Mouse (Mus musculus) lung, adult 2 months (tissue): ENCODE measurements at regions not wholly inside any gene's neighbourhood (a gene's known extent, or its start where the extent isn't known, plus 50 kb on each side); places are given as distances from the start of the nearest gene placed in this dataset.

Experiments used
- CTCF ChIP-seq: fragments of 200-500 bp; IDR thresholded peaks from 2 replicates; pipeline ENCODE4 v1.5.1; 2011; ENCODE audit warnings: mild to moderate bottlenecking, low read length, control low read depth; ENCODE audit not compliant: insufficient read depth
- POLR2A ChIP-seq: fragments of 200-500 bp; IDR thresholded peaks from 2 replicates; pipeline ENCODE4 v1.6.1; 2011; ENCODE audit warnings: low read depth, mild to moderate bottlenecking, control low read depth, low read length, borderline replicate concordance; ENCODE audit errors: extremely low read depth

DNA sequence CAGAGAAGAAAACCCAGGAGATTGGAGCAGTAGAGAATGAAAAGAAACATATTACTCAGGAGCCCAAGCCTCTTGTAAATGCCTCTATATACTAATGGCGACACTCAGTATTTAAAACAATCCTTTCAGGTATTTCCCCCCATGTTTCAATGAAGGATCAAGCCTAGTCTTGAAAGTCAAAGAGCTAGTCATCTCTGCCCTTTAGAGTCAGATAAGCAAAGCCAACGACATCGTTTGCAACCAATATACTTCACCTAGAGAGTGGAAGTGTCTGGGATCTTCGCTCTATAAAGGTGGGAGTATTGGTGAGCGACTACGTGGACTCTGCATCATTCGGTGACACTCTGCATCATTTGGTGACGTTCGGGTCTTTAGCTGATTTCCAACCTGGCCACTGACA, 401.8 kb upstream of the Adgrl2 start:
- TF ChIP-seq CTCF (no peak), POLR2A (no peak)
